Mouse (Mus musculus) testis, postnatal 10 days (tissue): Measurements from ENCODE around the gene Phldb1.

Source experiments
- DNase-seq: peaks from one replicate; pipeline ENCODE4 v3.0.0; 2021; ENCODE audit warnings: low spot score

Phldb1 gene

DNA sequence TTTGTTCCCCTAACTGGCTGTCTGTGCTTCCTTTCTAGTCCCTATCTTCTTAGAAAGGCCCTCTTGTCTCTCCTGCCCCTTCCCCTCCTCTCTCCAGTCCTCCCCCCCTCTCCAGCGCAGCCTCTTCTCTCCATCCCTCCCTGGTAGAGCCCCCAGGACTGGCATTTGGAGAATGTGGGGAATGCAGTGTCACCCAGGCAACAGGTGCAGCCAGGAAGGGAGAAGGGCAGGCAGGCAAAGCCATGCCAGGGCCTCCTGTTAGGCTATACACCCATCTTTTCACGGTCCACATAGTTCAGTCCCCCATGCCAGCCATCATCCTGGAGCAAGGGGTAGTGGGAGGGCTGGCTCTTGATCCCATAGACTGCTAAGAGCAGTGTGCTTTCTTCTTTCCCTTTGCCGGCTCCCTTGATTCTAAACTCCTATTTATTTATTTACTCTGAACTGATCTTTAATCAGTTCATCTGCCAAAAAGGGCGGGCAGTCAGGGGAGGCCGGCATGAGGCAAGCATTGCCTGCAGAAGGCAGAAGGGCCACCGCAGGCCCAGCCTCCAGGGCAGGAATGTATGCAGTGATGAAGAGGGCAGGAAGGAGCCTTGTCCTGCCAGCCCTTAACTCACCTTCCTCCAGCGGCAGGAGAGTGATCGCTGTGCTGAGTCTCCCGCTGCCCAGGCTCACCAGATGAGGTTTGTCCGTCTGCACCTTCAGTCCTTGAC, 8.4 kb downstream of the Phldb1 start:
- DNase-seq: peak; percentile 39

DNA sequence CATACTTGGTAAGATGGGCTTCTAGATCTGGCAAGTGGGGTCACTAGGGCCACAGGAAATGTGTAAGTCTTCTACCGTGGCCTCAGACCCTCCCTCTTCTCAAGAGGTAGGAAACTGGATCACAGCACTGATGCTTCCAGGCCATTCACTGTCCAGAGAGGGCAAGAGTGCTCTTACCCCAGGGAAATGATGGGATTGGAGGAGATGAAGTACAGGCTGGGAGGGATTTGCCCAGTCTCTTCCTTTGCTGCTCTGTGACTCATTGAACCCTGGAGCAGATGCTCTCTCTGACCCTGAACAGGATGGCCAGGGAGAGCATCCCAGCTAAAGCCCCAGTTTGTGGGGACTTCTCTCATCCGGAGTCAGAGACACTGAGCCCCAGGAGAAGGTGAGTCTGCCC, 10.3 kb downstream of the Phldb1 start:
- no peak for DNase-seq

GRCm38 (mm10) chr9:44724223-44724622, 10.8 kb downstream of the Phldb1 start:
- peak; percentile 55 for DNase-seq

- no peak for DNase-seq
Observed at GRCm38 (mm10) chr9:44723521-44724041, 11.4 kb downstream of the Phldb1 start.

- DNase-seq: no peak
Observed at GRCm38 (mm10) chr9:44723008-44723407, 12.0 kb downstream of the Phldb1 start.

- no peak for DNase-seq
Observed at GRCm38 (mm10) chr9:44722575-44722974, 12.4 kb downstream of the Phldb1 start.

- DNase-seq: no peak
Observed at GRCm38 (mm10) chr9:44721877-44722186, 13.2 kb downstream of the Phldb1 start.

- peak; percentile 86 for DNase-seq
Observed at GRCm38 (mm10) chr9:44721154-44721876, 13.7 kb downstream of the Phldb1 start.

- DNase-seq: no peak
Observed at GRCm38 (mm10) chr9:44720358-44721153, 14.4 kb downstream of the Phldb1 start.

GRCm38 (mm10) chr9:44719632-44720357, 15.2 kb downstream of the Phldb1 start:
- DNase-seq: no peak

DNA sequence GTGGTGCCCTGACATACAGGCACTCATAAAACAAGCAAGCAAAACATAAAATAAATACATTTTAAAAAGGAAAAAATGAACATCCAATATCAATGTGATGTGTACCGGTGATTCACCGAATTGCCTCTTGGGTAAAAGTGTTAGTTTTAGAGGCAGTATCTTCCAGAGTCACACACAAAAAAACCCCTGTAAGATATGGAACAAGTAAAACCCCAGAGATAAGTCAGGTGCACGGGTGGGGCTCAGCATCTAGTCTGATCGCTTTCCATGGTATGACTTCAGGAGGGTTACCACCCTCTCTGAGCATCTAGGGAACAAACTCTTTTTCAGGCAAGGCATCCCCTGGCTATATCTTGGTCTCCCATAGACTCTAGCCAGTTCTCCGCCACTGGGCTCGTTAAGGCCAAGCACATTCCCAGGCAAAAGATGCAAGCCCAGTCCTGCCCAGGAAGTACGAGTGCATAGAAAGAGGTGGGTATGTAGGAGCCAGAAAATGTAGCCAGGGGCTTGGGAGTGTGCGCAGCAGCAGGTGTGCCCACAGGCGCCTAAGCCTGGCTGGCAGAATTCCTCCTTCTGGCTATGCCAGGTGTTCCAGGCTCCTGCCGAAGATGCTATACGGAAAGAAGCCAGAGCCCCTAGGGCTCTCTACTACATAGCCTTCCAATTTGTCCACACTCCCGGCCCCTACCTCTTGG, 15.9 kb downstream of the Phldb1 start:
- DNase-seq: no peak

DNA sequence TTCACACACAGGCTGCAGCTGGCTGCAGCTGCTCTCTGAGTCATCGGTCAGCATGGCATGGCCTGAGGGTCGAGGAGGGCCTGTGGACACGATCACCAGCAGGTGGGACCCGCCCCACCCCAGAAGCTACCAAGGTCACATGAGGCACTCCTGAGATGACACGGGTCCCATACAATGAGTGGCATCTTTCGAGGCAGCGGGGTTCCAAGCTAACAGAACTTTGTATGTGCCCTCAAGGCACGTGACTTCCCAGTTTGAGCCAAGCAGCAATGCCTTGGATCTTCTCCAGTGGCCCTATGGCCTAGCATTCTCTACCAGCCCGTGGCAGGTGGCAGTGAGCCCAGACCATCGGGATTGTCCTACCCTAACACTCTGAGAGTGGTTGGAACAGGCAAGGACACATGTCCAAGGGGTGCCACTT, 17.2 kb downstream of the Phldb1 start:
- DNase-seq: no peak

GRCm38 (mm10) chr9:44716997-44717821, 17.8 kb downstream of the Phldb1 start:
- no peak for DNase-seq

- no peak for DNase-seq
Observed at GRCm38 (mm10) chr9:44715705-44716362, 19.2 kb downstream of the Phldb1 start.

DNA sequence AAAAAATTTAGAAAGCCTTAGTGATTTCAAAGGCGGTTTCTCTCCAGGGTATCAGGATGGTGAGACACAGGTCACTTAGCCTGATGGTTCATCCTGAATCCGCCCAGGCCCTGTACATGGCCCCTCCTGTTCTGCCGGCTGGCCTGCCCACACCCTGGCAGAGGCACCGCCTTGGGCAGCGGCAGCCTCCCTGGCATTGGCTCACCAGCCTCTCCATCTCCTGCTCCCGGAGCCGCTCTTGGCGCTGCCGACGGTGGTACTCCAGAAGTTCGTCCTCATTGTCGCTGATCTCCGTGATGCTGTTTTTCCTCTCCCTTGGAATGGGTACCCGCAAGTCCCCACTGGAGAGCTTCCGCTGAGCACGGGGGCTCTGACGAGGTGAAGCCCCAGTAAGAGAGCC, 19.9 kb downstream of the Phldb1 start:
- no peak for DNase-seq

- DNase-seq: no peak
Observed at GRCm38 (mm10) chr9:44713574-44713973, 21.4 kb downstream of the Phldb1 start.

- DNase-seq: no peak
Observed at GRCm38 (mm10) chr9:44713080-44713479, 21.9 kb downstream of the Phldb1 start.

DNA sequence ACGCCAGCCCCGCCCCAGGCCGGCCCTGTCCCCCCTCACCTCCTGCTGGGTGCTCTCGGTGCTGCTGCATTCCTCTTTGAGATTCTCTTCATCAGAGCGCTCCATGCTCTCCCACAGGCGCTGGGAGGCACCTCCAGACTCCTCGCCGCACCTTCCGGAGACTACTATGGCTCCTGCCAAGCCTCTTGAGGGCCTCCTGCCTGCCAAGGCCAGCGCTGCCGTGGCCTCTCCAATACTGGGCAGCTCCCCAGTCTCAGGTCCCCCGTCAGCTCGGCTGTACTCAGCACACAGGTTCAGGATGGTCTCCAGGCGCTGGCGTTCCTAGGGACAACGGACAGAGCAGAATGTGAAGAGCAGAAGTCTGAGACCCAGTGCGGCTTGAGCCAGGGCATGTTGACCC, 23.4 kb downstream of the Phldb1 start:
- DNase-seq: no peak

- no peak for DNase-seq
Observed at GRCm38 (mm10) chr9:44710213-44710612, 24.8 kb downstream of the Phldb1 start.

GRCm38 (mm10) chr9:44709600-44709999, 25.4 kb downstream of the Phldb1 start:
- DNase-seq: peak; percentile 65
